Mouse (Mus musculus) midbrain, embryonic 14.5 days (tissue): ENCODE results near the gene Tmem135. TPM values are rescaled to one million over a fixed set of nuclear protein-coding genes. Genes with fewer than 3 reads are reported as not detected.

Source experiments
- ATAC-seq: fragments of 200-750 bp; cut with Nextera tagmentation; 2 replicates; pipeline ENCODE4 v1.8.0; 2017; ENCODE audit warnings: moderate number of reproducible peaks, moderate library complexity; ENCODE audit not compliant: low FRiP score, low TSS enrichment
- DNase-seq: peaks from one replicate; pipeline ENCODE4 v3.0.0-alpha.2; 2015
- H3K27ac ChIP-seq: fragments of 300-500 bp; sonication (generic); replicated peaks from 2 replicates; pipeline ENCODE4 v1.5.1; 2014; ENCODE audit warnings: mild to moderate bottlenecking, low read depth, low read length, moderate library complexity
- H3K27me3 ChIP-seq: fragments of 300-500 bp; sonication (generic); 2 replicates; pipeline ENCODE4 v1.6.1; 2014; ENCODE audit warnings: low read length, control low read depth, mixed read lengths; ENCODE audit not compliant: control insufficient read depth, insufficient read depth
- H3K36me3 ChIP-seq: fragments of 300-500 bp; sonication (generic); 2 replicates; pipeline ENCODE4 v1.6.1; 2014; ENCODE audit warnings: low read length, control low read depth; ENCODE audit not compliant: control insufficient read depth, insufficient read depth
- H3K4me1 ChIP-seq: fragments of 300-500 bp; sonication (generic); 2 replicates; pipeline ENCODE4 v1.6.1; 2014; ENCODE audit warnings: mild to moderate bottlenecking, antibody characterized with exemption, low read length, control low read depth; ENCODE audit not compliant: control insufficient read depth, insufficient read depth
- H3K4me2 ChIP-seq: fragments of 300-500 bp; sonication (generic); 2 replicates; pipeline ENCODE4 v1.6.1; 2014; ENCODE audit warnings: mild to moderate bottlenecking, low read length, moderate library complexity
- H3K4me3 ChIP-seq: fragments of 300-500 bp; sonication (generic); replicated peaks from 2 replicates; pipeline ENCODE4 v1.5.1; 2014; ENCODE audit warnings: low read depth, low read length
- H3K9ac ChIP-seq: fragments of 300-500 bp; sonication (generic); replicated peaks from 2 replicates; pipeline ENCODE4 v1.6.1; 2014; ENCODE audit warnings: mild to moderate bottlenecking, low read length, moderate library complexity
- H3K9me3 ChIP-seq: fragments of 300-500 bp; sonication (generic); 2 replicates; pipeline ENCODE4 v1.6.1; 2016; ENCODE audit warnings: low read length, control low read depth, mixed read lengths; ENCODE audit not compliant: control insufficient read depth
- WGBS: fragments of 180-500 bp; shearing (Covaris S2); extraction: QIAGEN DNeasy Blood & Tissue Kit; methylation state at CpG from one replicate; pipeline ENCODE4 v1.1.7; 2014; 5-methylcytosine and 5-hydroxymethylcytosine counted together
- microRNA-seq: library from miRNA; unstranded; fragments of <30 nt; microRNA quantifications from one replicate; pipeline ENCODE4, GENCODE M21; 2016
- polyA plus RNA-seq: library from polyadenylated mRNA; unstranded; fragments of >200 nt; fragmentation: Nextera tagmentation; extraction: Ambion mirVana; gene quantifications from 2 replicates; pipeline ENCODE4 v1.2.1, GENCODE M21; 2014

The Tmem135 gene
- polyA plus RNA-seq, 1 experiment from 2014 or later: 26.4 TPM

- no peaks in the 10 kb centered on the region for H3K9me3 ChIP-seq
- ATAC-seq: no peak
- H3K27me3 ChIP-seq: no peaks in the 10 kb centered on the region
- no peaks in the 10 kb centered on the region for H3K36me3 ChIP-seq
- H3K9ac ChIP-seq: no peak overlapping the region
- DNase-seq: no peak
- no peak overlapping the region for H3K27ac ChIP-seq
- H3K4me2 ChIP-seq: no peak overlapping the region
- 93% methylated on average over 2 of the region's 2 CpGs for WGBS
- no peak overlapping the region for H3K4me3 ChIP-seq
- no peaks in the 10 kb centered on the region for H3K4me1 ChIP-seq
These were observed 297.6 kb downstream of the Tmem135 start for GRCm38 (mm10) chr7:89106421-89106820.

GRCm38 (mm10) chr7:89099756-89100155 is 304.3 kb downstream of the Tmem135 start:
- no peak for DNase-seq
- Histone ChIP-seq H3K9ac (no peak overlapping the region), H3K9me3 (no peaks in the 10 kb centered on the region), H3K27ac (no peak overlapping the region), H3K4me2 (no peak overlapping the region), H3K4me3 (no peak overlapping the region), H3K27me3 (no peaks in the 10 kb centered on the region), H3K4me1 (no peaks in the 10 kb centered on the region), H3K36me3 (no peaks in the 10 kb centered on the region)
- WGBS: 94% methylated on average over 4 of the region's 4 CpGs
- ATAC-seq: no peak

Small RNA genes lying within 50 kb of the gene (microRNA-seq; reads per million reads assigned to microRNA genes)
- not detected for gene Gm22171
- not detected for gene Gm24659

Other genes with a start within 250 kb of the Tmem135 start
- 1.4 and 2.6 TPM in 2 replicates for gene Fzd4, start 133 bp upstream of the Tmem135 start, polyA plus RNA-seq
- gene Prss23, start 123.0 kb upstream of the Tmem135 start, polyA plus RNA-seq: 6.5 and 12.3 TPM in 2 replicates
- gene Me3, start 228.2 kb upstream of the Tmem135 start, polyA plus RNA-seq: 5.9 and 6.9 TPM in 2 replicates